Mouse (Mus musculus): ENCODE data around the gene Srbd1. TPM values are rescaled to one million over a fixed set of nuclear protein-coding genes. Genes with fewer than 3 reads are reported as not detected.

Srbd1 gene
- total RNA-seq, 2 experiments from 2014 or later: 15.3 to 16.9 TPM

Other genes with a start within 250 kb of the Srbd1 start
- 10 to 100 TPM; 17.5 to 22.9 TPM for gene Prkce, start 22.6 kb upstream of the Srbd1 start, total RNA-seq (2021)

All from adrenal gland, adult 18-20 months (tissue).